Mouse (Mus musculus) liver, adult 2 months (tissue): ENCODE data around the gene Mapk11.

ENCODE experiments used
- CTCF ChIP-seq: fragments of 200-500 bp; IDR thresholded peaks from 2 replicates; pipeline ENCODE4 v1.5.1; 2011; ENCODE audit warnings: low read depth, low read length, control low read depth
- POLR2A ChIP-seq: fragments of 200-500 bp; IDR thresholded peaks from 2 replicates; pipeline ENCODE4 v1.6.1; 2011; ENCODE audit warnings: low read length, control low read depth; ENCODE audit not compliant: insufficient read depth; ENCODE audit errors: extremely low read depth

DNA sequence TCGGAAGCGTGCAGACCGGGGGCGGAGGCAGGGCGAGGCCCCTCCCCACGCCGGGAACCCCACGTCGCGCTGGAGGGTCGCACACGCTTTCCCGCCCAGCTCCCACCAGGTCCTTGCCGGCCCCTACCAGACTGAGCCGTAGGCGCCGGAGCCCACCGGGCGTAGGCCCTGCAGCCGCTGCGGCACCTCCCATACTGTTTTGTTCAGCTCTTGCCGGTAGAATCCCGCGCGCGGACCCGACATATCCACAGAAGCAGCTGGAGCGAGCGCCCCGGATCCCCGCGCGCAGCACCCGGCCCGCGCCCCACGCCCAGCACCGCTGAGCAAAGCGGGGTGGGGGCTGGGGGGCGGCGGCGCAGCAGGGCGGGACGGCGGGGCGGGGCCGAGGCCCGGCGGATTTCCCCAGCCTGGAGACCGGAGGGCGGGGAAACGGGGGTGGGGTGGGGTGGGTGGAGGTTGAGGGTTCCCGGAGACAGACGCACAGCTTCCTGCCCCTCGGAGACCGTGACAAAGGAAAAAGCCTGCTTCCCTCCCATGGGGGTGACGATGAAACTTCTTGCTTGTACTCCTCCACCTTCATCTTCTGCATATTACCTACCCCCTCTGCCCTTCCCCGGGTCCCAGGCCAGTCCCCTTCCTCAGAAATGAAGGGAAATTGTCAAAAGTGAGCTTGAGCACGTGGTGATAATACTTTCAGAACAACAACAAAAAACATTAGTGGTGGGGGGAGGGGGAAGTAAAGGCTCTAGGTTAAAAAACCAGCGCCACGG, at the start of gene Mapk11:
- no peak for TF ChIP-seq POLR2A
- no peak for TF ChIP-seq CTCF
